Mouse (Mus musculus): ENCODE measurements at regions not wholly inside any gene's neighbourhood (a gene's known extent, or its start where the extent isn't known, plus 50 kb on each side); places are given as distances from the start of the nearest gene placed in this dataset.

DNA sequence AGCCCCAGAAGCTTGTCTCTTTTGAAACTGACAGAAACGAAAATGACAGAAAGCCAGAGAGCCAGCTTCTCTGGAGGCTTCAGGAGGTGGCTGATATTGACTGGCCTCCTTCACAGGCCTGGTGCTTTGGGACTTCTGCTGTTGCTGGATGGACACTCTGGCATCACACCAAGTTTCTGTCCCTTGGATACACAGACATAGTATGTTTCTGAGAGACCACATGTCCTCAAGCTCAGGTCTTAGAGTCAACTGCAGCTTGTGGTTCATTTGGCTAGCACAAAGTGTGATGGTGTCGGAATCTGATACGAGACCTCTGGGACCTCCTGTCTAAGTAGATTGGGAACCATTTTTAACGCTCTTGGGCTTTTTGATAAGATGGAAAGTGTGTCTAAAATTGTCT, 502.0 kb downstream of the Sqor start:
- WGBS, result 81% methylated on average over 4 of the region's 4 CpGs
- Histone ChIP-seq H3K9me3 (no peaks in the 10 kb centered on the region), H3K4me1 (replicated peaks) (no peaks in the 10 kb centered on the region), H3K27me3 (ENCODE audit: insufficient read depth, poor library complexity, severe bottlenecking) (no peaks in the 10 kb centered on the region), H3K27ac (no peak overlapping the region), H3K36me3 (no peaks in the 10 kb centered on the region), H3K4me3 (no peak overlapping the region)
- no peak for DNase-seq (ENCODE audit: low spot score)

DNA sequence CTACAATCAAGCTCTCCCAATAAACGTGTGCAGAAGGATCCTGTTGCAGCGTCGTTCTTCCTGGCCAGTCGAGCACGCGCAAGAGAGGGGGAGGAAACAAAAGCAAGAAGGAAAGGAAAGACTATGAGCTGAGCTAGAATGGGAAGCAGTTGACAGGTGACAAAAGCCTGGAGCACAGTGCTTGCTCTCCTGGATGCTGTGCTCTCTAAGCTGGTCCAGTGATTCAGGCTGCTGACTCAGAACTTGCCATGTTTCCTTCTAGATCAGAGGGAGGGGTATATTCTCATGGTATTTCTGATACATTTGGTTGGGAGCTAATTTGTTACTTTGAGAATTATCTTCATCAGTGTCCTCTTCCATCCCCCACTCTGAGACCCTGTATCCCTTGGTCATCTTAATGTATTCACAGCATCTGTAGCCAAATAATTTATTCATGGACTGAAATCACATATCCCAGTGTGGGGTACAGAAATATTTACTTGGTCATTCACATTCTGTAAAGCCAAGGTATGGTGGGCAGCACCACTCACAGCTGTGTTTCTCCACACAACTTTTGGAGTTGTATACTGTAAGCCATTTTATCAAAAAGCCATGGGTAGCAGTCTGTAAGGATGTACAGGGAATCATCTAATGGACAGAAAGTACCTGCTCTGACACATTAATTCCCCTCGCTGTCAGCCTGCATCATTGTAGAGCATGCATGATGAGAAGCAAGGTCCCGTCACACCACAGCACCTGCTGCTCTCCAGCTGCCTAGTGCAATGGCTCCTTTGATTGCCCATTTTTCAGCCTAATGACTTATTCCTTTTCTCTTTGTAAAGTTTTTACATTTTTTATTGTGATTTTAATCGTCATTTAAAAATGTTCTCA, 510.1 kb downstream of the Sqor start:
- H3K4me3 ChIP-seq, result no peak overlapping the region
- DNase-seq (ENCODE audit: low spot score), result no peak
- H3K27me3 ChIP-seq (ENCODE audit: insufficient read depth, poor library complexity, severe bottlenecking), result no peaks in the 10 kb centered on the region
- no peak overlapping the region for H3K27ac ChIP-seq
- no peaks in the 10 kb centered on the region for H3K4me1 ChIP-seq (replicated peaks)
- 86% methylated on average over 9 of the region's 9 CpGs for WGBS
- no peaks in the 10 kb centered on the region for H3K9me3 ChIP-seq
- H3K36me3 ChIP-seq, result no peaks in the 10 kb centered on the region

DNA sequence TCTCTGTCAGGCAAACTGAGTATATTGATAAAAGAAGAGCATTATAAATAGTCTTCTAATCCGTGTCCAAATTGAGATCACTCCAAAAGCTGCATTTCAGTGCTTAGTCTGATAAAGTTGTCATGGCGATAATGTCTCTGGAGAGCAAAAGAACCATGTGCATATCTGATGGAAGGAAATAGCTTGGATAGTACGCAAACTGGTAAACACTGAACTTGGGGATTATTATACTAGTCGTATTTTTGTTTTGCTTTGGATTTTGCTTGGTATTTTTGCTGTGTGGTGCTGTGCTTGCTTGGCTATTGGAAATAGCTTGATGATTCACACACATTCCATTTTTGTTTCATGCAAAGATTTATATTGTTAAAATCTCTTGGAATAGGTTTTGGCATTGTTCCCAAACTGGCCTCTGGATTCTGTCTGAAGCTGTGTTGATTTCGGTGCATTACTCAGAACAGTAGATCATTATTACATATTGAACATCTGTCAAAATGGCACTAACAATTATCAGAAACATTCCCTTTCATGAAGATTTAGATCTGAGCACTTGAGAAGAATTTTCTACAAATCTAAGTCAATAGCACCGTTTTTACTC, 510.8 kb downstream of the Sqor start:
- Histone ChIP-seq H3K4me3 (no peak overlapping the region), H3K4me1 (replicated peaks) (no peaks in the 10 kb centered on the region), H3K36me3 (no peaks in the 10 kb centered on the region), H3K9me3 (no peaks in the 10 kb centered on the region), H3K27ac (no peak overlapping the region), H3K27me3 (ENCODE audit: insufficient read depth, poor library complexity, severe bottlenecking) (no peaks in the 10 kb centered on the region)
- 84% methylated on average over 6 of the region's 6 CpGs for WGBS
- no peak for DNase-seq (ENCODE audit: low spot score)

DNA sequence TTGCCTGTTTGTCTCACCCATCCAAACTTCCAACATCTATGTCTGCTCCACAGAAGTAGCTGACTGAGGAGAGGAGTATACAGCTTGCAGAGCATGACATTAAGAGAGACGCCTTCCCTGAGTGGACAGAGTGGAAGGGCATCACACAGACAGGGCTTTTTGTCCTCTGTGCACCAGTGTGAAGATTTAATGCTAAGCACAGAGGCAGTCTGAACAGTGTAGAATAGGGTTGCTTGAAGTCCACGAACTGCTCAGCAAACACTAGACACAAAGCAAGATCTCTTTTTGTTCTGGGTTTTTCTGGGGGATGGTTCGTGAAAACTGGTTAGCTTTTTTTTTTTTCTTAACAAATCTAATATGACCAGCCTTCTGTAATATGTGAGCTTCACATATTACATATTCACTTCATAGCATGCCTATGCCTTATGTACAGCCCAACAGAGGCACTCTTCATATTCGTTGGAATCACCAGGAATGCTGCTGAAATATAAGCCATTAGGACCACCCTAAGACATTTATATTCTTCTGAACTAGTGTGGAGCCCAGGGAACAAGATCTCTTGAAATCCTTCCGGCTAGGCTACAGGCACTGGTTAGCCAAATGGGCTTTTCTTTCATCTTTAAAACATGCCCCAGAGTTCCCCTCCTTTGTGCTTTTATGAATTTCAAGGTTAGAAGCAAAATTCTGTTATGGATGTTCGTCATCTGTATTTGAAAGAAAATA, 546.7 kb downstream of the Sqor start:
- Histone ChIP-seq H3K36me3 (no peaks in the 10 kb centered on the region), H3K9me3 (no peaks in the 10 kb centered on the region), H3K4me3 (no peak overlapping the region), H3K4me1 (replicated peaks) (no peaks in the 10 kb centered on the region), H3K27ac (no peak overlapping the region), H3K27me3 (ENCODE audit: insufficient read depth, poor library complexity, severe bottlenecking) (no peaks in the 10 kb centered on the region)
- no peak for DNase-seq (ENCODE audit: low spot score)
- WGBS, result 73% methylated on average over 6 of the region's 6 CpGs

DNA sequence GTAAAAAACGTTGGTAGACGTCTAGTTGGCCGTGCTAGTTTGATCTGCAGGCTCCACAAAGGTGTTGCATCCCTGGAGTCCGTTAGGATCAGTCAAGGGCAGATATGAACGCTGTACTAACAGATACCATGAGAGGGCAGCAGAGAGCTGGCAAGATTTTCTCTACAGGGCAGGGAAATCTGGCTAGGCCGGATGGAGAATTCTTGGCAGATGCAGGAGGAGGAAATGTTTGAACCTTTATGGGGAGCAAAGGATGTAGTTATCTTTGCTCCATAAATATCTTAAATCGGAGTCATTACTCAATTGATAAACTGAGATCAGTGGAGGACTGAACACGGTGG, 547.2 kb downstream of the Sqor start:
- DNase-seq (ENCODE audit: low spot score), result peak; percentile 74
- WGBS, result 32% methylated on average over 8 of the region's 8 CpGs
- H3K9me3 ChIP-seq, result no peaks in the 10 kb centered on the region

DNA sequence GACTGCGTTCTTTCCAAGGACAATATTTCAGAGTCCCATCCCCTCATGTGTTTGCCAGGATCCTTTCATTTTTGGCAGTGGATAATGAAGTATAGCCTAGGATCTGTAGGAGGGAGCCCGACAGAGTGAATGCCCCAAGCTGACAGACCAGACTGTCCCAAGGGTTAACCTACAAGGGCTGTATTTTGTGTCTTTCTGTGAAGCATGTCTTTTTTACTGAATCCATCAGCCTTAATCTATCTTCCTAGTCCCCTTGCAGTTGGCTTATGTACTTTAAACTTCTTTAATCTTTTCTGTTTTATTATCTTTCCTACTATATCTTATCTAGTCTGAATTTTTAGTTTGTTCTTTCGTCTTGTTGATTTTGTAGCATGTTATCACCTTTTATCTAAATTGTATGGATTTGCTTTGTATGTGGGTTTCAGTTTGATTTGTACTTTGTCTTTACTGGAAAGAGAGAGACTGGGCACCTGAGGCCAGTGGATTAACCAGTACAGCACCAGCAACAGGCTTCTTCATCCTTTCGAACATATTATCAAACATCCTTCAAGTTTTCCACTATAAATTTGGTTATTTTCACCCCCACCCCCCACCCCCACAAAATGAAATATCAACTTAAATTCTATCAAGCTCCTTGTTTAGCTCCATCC, 555.5 kb downstream of the Sqor start:
- no peaks in the 10 kb centered on the region for H3K4me1 ChIP-seq (replicated peaks)
- no peaks in the 10 kb centered on the region for H3K9me3 ChIP-seq
- no peaks in the 10 kb centered on the region for H3K36me3 ChIP-seq
- H3K4me3 ChIP-seq, result no peak overlapping the region
- H3K27me3 ChIP-seq (ENCODE audit: insufficient read depth, poor library complexity, severe bottlenecking), result no peaks in the 10 kb centered on the region
- DNase-seq (ENCODE audit: low spot score), result no peak
- WGBS, result 87% methylated on average over 4 of the region's 4 CpGs
- no peak overlapping the region for H3K27ac ChIP-seq

More for the DNA sequence above, 547.2 kb downstream of the Sqor start:
- H3K27ac ChIP-seq, result no peak overlapping the region
- no peak overlapping the region for H3K4me3 ChIP-seq
- H3K27me3 ChIP-seq (ENCODE audit: insufficient read depth, poor library complexity, severe bottlenecking), result no peaks in the 10 kb centered on the region
- no peaks in the 10 kb centered on the region for H3K4me1 ChIP-seq (replicated peaks)
- no peaks in the 10 kb centered on the region for H3K36me3 ChIP-seq

DNA sequence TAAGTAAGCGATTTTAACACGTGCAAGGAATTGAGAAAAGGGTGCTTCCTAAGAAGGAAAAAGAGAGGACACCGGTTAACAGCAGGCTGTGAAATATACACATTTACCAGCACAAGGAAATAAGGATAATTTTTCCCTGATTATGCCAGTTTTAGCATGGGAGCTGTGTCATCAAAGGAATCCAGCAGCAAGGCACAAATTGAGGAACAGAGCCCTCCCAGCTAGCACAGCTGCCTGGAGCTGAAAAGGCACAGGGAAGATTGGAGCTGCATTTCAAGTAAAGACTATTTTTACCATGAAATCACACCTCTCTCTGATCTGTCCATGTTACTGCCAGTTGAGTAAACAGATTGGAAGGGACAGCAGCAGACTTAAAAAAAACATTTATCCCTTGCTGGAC, 558.7 kb downstream of the Sqor start:
- no peak overlapping the region for H3K4me3 ChIP-seq
- H3K27ac ChIP-seq, result no peak overlapping the region
- no peak for DNase-seq (ENCODE audit: low spot score)
- H3K4me1 ChIP-seq (replicated peaks), result no peaks in the 10 kb centered on the region
- no peaks in the 10 kb centered on the region for H3K27me3 ChIP-seq (ENCODE audit: insufficient read depth, poor library complexity, severe bottlenecking)
- H3K36me3 ChIP-seq, result no peaks in the 10 kb centered on the region
- H3K9me3 ChIP-seq, result no peaks in the 10 kb centered on the region
- WGBS, result 86% methylated on average over 3 of the region's 3 CpGs

DNA sequence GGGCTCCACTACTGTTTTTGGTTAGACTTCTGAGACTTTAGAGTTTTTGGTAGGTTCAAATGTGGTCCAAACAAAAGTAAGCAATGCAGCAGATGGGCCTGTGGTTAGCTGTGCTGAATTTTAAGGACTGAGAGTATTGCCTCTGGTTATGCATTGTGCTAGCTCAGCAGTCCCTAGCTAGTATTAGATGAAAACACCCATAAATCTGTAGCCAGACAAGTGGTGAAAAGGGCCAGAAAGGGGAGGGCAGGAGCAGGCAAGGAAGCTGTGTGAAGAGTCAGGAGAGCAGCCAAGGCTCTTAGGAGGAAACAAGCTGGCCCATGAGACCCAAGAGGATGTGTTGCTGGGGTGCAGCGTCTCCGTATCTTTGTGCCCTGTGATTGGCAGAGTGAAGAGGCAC, 559.9 kb downstream of the Sqor start:
- no peak for DNase-seq (ENCODE audit: low spot score)
- Histone ChIP-seq H3K4me3 (no peak overlapping the region), H3K27ac (no peak overlapping the region), H3K27me3 (ENCODE audit: insufficient read depth, poor library complexity, severe bottlenecking) (no peaks in the 10 kb centered on the region), H3K4me1 (replicated peaks) (no peaks in the 10 kb centered on the region), H3K36me3 (no peaks in the 10 kb centered on the region), H3K9me3 (no peaks in the 10 kb centered on the region)
- WGBS, result 75% methylated on average over 2 of the region's 2 CpGs

DNA sequence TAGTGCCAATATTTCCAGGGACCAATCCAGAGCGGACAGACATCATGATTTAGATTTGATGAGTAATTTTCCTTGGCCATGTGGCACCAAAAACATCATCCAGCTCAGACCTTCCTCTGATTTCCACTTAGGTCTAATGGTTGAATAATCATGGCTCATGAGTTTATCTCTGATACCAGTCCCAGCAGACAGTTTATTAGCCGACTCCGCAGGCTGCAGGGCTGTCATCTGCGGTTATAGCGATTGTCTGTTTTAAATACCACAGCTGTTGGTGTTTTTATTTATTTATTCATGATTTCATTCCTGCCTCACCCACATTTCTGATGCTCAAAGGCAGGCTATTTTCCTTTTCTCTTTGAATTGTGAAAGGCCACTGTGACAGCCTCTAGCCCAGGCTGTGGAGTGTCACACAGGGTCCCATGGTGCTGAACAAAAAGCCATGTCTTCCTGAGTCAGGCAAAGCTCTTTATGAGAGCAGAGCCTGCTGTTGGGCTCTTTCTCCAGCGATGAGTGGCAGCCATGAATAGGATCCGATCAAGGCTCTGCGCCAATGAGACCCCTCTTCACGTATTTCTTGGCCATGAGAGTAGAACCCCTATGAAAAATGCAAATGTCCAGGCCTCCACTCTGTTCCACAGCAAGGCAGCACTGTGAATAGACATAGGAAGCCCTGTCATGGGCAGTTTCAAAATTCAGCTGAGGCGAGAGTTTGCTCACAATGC, 584.7 kb downstream of the Sqor start:
- WGBS, result 57% methylated on average over 10 of the region's 10 CpGs

DNA sequence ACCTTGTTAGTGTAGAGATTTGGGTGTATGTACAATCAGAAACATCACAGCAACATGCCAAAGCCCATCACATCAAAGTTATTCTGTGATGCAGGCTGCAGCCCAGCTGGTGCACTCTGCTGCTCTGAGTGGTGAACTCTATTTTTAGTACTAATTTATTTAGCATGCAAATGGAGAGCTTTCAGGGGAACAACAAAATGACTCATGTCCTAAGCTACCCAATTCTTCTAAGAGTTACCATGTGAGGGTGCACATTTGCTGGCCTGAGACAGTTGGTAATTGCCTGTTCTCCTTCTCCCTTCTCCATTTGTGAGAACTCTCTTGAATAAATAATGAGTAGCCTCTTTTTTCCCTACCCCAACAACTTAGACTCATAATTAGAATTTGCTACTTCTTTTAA, 599.2 kb downstream of the Sqor start:
- H3K36me3 ChIP-seq, result no peaks in the 10 kb centered on the region
- H3K4me1 ChIP-seq (replicated peaks), result no peaks in the 10 kb centered on the region
- no peaks in the 10 kb centered on the region for H3K9me3 ChIP-seq
- no peak overlapping the region for H3K27ac ChIP-seq
- H3K27me3 ChIP-seq (ENCODE audit: insufficient read depth, poor library complexity, severe bottlenecking), result no peaks in the 10 kb centered on the region
- H3K4me3 ChIP-seq, result no peak overlapping the region
- no peak for DNase-seq (ENCODE audit: low spot score)

More for the DNA sequence above, 584.7 kb downstream of the Sqor start:
- no peaks in the 10 kb centered on the region for H3K36me3 ChIP-seq
- peak overlapping the region; percentile 69 for H3K27ac ChIP-seq
- H3K27me3 ChIP-seq (ENCODE audit: insufficient read depth, poor library complexity, severe bottlenecking), result no peaks in the 10 kb centered on the region
- H3K4me3 ChIP-seq, result no peak overlapping the region
- peak; percentile 37 for DNase-seq (ENCODE audit: low spot score)
- no peaks in the 10 kb centered on the region for H3K9me3 ChIP-seq
- H3K4me1 ChIP-seq (replicated peaks), result peaks cover 6% of the 10 kb centered on the region; the same call in 1 of the 2 replicates

DNA sequence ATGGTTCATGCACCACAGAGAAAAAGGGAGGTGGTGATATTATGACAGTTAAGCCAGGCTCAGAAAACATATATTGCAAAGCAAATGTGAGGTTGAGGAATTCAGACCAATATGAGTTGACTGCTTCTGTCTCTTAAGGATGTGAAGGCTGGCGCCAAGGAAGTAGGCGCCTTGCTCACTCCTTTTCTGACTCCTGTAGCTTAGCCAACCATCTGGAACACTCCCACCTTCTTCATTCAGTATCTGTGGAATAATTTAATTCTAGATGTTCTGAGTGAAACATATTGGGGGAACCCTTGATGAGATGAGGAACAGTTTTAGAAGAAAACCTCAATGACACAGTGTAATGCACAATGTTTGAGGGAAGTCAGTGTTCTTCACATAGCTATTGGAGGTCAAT, 601.5 kb downstream of the Sqor start:
- DNase-seq (ENCODE audit: low spot score), result no peak
- no peak overlapping the region for H3K4me3 ChIP-seq
- WGBS, result 96% methylated on average over 2 of the region's 2 CpGs

DNA sequence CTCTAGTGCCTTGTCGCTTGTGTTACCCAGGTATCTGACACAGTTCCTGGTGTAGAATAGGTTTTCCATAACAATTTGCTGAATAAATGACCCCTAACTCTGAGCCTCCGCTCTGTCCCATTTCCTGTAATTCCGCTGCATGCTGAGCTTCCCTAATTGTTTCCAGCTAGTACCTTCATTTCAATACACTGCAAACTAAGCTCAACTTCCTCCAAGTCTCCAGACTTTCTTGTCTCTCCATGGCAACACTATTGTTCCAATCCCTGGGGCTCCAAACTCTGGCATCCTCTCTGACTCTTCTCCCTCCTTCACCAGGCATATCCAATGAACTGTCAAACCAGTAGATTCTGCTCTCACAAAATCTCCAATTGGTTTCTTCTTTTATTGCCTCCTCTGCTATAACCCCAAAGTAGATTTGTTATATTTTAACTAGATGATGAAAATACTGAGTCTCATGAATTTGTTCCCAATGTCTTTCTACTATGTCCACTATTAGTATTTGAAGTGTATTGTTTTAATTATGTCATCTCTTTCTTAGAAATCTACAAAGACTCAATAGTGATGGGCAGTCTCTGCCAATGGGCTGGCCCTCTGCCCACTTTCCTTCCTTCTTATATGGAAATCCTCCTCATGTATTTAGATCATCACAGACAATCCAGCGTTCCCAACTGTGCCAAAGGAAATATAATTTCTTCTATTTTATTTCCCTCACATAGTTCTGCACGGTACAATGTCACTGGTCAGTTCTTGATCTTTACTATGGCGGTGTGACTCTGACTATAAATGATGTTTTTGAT, 620.8 kb downstream of the Sqor start:
- WGBS, result 52% methylated on average over 6 of the region's 6 CpGs

More for the DNA sequence above, 601.5 kb downstream of the Sqor start:
- no peak overlapping the region for H3K27ac ChIP-seq
- no peaks in the 10 kb centered on the region for H3K27me3 ChIP-seq (ENCODE audit: insufficient read depth, poor library complexity, severe bottlenecking)
- H3K4me1 ChIP-seq (replicated peaks), result no peaks in the 10 kb centered on the region
- no peaks in the 10 kb centered on the region for H3K36me3 ChIP-seq
- H3K9me3 ChIP-seq, result no peaks in the 10 kb centered on the region

More for the DNA sequence above, 620.8 kb downstream of the Sqor start:
- H3K27ac ChIP-seq, result no peak overlapping the region
- H3K4me1 ChIP-seq (replicated peaks), result peaks cover 15% of the 10 kb centered on the region
- no peaks in the 10 kb centered on the region for H3K27me3 ChIP-seq (ENCODE audit: insufficient read depth, poor library complexity, severe bottlenecking)
- H3K4me3 ChIP-seq, result no peak overlapping the region
- H3K9me3 ChIP-seq, result no peaks in the 10 kb centered on the region
- DNase-seq (ENCODE audit: low spot score), result no peak
- no peaks in the 10 kb centered on the region for H3K36me3 ChIP-seq
